Mouse (Mus musculus) adrenal gland, adult 8-10 months (tissue): ENCODE data around the gene Gbp10. TPM values are rescaled to one million over a fixed set of nuclear protein-coding genes. Genes with fewer than 3 reads are reported as not detected.
"Not testable (repeated sequence)": the region's sequence is repeated elsewhere in the genome, so short reads cannot be mapped to it uniquely, and the experiment has no call there.

ENCODE experiments used
- DNase-seq: peaks from one replicate; pipeline ENCODE4 v3.0.0; 2022
- total RNA-seq, 4 experiments: library from RNA; stranded (reverse); gene quantifications; 2 replicates each; pipeline ENCODE4 v1.2.4; 2022

Gene Gbp10
- total RNA-seq: 1 to 10 TPM in 1 of 4 experiments, under 1 TPM in 1, not detected in 2; 0.24 to 1.5 TPM

GRCm38 (mm10) chr5:105239483-105240047 lies at the start of gene Gbp10:
Gene Gbp10, minus strand, starts transcription at chr5:105239533.
- peak; percentile 6 for DNase-seq

GRCm38 (mm10) chr5:105260673-105261072 lies 21.3 kb upstream of the Gbp10 start:
- DNase-seq: not testable (repeated sequence)

GRCm38 (mm10) chr5:105252491-105252890 lies 13.2 kb upstream of the Gbp10 start:
- DNase-seq: no peak

GRCm38 (mm10) chr5:105244741-105245140 lies 5.4 kb upstream of the Gbp10 start:
- not testable (repeated sequence) for DNase-seq

GRCm38 (mm10) chr5:105240982-105241381 lies 1.6 kb upstream of the Gbp10 start:
- not testable (repeated sequence) for DNase-seq

- not testable (repeated sequence) for DNase-seq
Measured at GRCm38 (mm10) chr5:105238402-105238801, 931 bp downstream of the Gbp10 start.

GRCm38 (mm10) chr5:105236040-105236439 lies 3.3 kb downstream of the Gbp10 start:
- not testable (repeated sequence) for DNase-seq

GRCm38 (mm10) chr5:105208957-105209356 lies 30.4 kb downstream of the Gbp10 start:
- DNase-seq: not testable (repeated sequence)

GRCm38 (mm10) chr5:105200791-105201355 lies 38.5 kb downstream of the Gbp10 start:
- DNase-seq: not testable (repeated sequence)

- not testable (repeated sequence) for DNase-seq
Measured at GRCm38 (mm10) chr5:105199149-105199548, 40.2 kb downstream of the Gbp10 start.

- not testable (repeated sequence) for DNase-seq
Measured at GRCm38 (mm10) chr5:105197915-105198560, 41.3 kb downstream of the Gbp10 start.

- DNase-seq: not testable (repeated sequence)
Measured at GRCm38 (mm10) chr5:105196308-105196707, 43.0 kb downstream of the Gbp10 start.

- DNase-seq: not testable (repeated sequence)
Measured at GRCm38 (mm10) chr5:105192536-105192935, 46.8 kb downstream of the Gbp10 start.

GRCm38 (mm10) chr5:105181446-105181845 lies 57.9 kb downstream of the Gbp10 start:
- DNase-seq: no peak

Other genes with a start within 250 kb of the Gbp10 start
- gene Gbp9, start 100.0 kb downstream of the Gbp10 start, total RNA-seq: 10 to 100 TPM in 2 of 4 experiments, 1 to 10 TPM in 2; 6.2 to 13.3 (median 8.8) TPM
- 1 to 10 TPM in 2 of 4 experiments, under 1 TPM in 2; 0.70 to 1.9 (median 1.3) TPM for gene Gbp8, start 100.0 kb downstream of the Gbp10 start, total RNA-seq
- 1 to 10 TPM; 4.1 to 7.1 (median 5.6) TPM for gene Gbp4, start 99.9 kb downstream of the Gbp10 start, total RNA-seq
- gene Gm43302, start 54.2 kb upstream of the Gbp10 start, total RNA-seq: under 1 TPM in 1 of 4 experiments, not detected in 3; 0.24 TPM
- gene Gbp6, start 54.2 kb upstream of the Gbp10 start, total RNA-seq: 10 to 100 TPM in 3 of 4 experiments, 1 to 10 TPM in 1; 7.2 to 14.1 (median 10.9) TPM
- 100 to 1,000 TPM in 1 of 4 experiments, 10 to 100 TPM in 3; 87.6 to 107 (median 90.0) TPM for gene Lrrc8b, start 176.2 kb upstream of the Gbp10 start, total RNA-seq